Mouse (Mus musculus) kidney, postnatal 0 days (tissue): ENCODE data around the gene Olfr312. TPM values are rescaled to one million over a fixed set of nuclear protein-coding genes. Genes with fewer than 3 reads are reported as not detected.
"Not testable (repeated sequence)": the region's sequence is repeated elsewhere in the genome, so short reads cannot be mapped to it uniquely, and the experiment has no call there.

ENCODE experiments used
- ATAC-seq: fragments of 200-750 bp; cut with Nextera tagmentation; replicated peaks from 2 replicates; pipeline ENCODE4 v1.8.0; 2017; ENCODE audit warnings: low read depth, moderate number of reproducible peaks, moderate TSS enrichment, moderate library complexity; ENCODE audit not compliant: low FRiP score
- DNase-seq: peaks from one replicate; pipeline ENCODE4 v3.0.0-alpha.2; 2016; ENCODE audit warnings: low spot score
- H3K27ac ChIP-seq: fragments of 300-500 bp; sonication (generic); 2 replicates; pipeline ENCODE4 v1.5.1; 2014; ENCODE audit warnings: mild to moderate bottlenecking
- H3K27me3 ChIP-seq: fragments of 300-500 bp; sonication (generic); 2 replicates; pipeline ENCODE4 v1.6.1; 2014; ENCODE audit warnings: low read length, mixed read lengths; ENCODE audit not compliant: insufficient read depth
- H3K36me3 ChIP-seq: fragments of 300-500 bp; sonication (generic); 2 replicates; pipeline ENCODE4 v1.6.1; 2014; ENCODE audit warnings: low read length, mixed read lengths; ENCODE audit not compliant: insufficient read depth
- H3K4me1 ChIP-seq: fragments of 300-500 bp; sonication (generic); replicated peaks from 2 replicates; pipeline ENCODE4 v1.6.1; 2014; ENCODE audit warnings: antibody characterized with exemption, low read length, mixed read lengths; ENCODE audit not compliant: insufficient read depth
- H3K4me2 ChIP-seq: fragments of 300-500 bp; sonication (generic); 2 replicates; pipeline ENCODE4 v1.6.1; 2014; ENCODE audit warnings: mild to moderate bottlenecking, low read length, moderate library complexity, mixed read lengths
- H3K4me3 ChIP-seq: fragments of 300-500 bp; sonication (generic); replicated peaks from 2 replicates; pipeline ENCODE4 v1.5.1; 2014; ENCODE audit warnings: low read depth, low read length
- H3K9ac ChIP-seq: fragments of 300-500 bp; sonication (generic); 2 replicates; pipeline ENCODE4 v1.6.1; 2014; ENCODE audit warnings: low read depth, low read length
- H3K9me3 ChIP-seq: fragments of 300-500 bp; sonication (generic); replicated peaks from 2 replicates; pipeline ENCODE4 v1.6.1; 2016; ENCODE audit warnings: low read length, inconsistent platforms, mixed read lengths
- CTCF ChIP-seq: IDR thresholded peaks from 2 replicates; pipeline ENCODE4 v1.5.1; 2016; ENCODE audit warnings: antibody characterized with exemption, low read depth, mild to moderate bottlenecking, moderate library complexity
- WGBS: fragments of 180-500 bp; shearing (Covaris S2); extraction: QIAGEN DNeasy Blood & Tissue Kit; methylation state at CpG from one replicate; pipeline ENCODE4 v1.1.7; 2014; 5-methylcytosine and 5-hydroxymethylcytosine counted together
- polyA plus RNA-seq: library from polyadenylated mRNA; unstranded; fragments of >200 nt; fragmentation: Nextera tagmentation; extraction: Ambion mirVana; gene quantifications from 2 replicates; pipeline ENCODE4 v1.2.1, GENCODE M21; 2015

Gene Olfr312
- polyA plus RNA-seq, 1 experiment from 2014 or later: not detected

DNA sequence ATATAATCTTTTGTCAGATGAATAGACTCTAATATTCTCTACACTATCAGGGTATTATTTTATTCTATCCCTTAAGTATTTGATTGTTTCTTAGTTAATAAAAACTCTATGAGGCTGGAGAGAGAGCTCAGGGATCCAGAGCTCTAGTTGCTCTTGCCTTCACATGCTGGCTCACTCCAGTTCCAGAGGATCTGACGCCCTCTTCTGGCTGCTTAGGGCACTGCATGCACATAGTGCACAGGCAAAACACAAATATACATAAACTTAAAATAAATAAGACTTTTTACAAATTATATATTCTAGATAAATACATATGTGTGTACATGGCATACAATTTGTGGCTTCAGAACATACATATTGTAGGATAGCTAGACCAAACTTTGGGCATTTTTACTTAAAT, 17.0 kb upstream of the Olfr312 start:
- DNase-seq (no peak), ATAC-seq (no peak)
- Histone ChIP-seq H3K27ac (no peak overlapping the region), H3K9me3 (no peaks in the 10 kb centered on the region), H3K36me3 (no peaks in the 10 kb centered on the region), H3K4me2 (no peak overlapping the region), H3K27me3 (no peaks in the 10 kb centered on the region), H3K4me1 (no peaks in the 10 kb centered on the region), H3K9ac (no peak overlapping the region), H3K4me3 (no peak overlapping the region)
- WGBS: 0% methylated on average over 1 of the region's 1 CpGs
- peak; percentile 38 for TF ChIP-seq CTCF

DNA sequence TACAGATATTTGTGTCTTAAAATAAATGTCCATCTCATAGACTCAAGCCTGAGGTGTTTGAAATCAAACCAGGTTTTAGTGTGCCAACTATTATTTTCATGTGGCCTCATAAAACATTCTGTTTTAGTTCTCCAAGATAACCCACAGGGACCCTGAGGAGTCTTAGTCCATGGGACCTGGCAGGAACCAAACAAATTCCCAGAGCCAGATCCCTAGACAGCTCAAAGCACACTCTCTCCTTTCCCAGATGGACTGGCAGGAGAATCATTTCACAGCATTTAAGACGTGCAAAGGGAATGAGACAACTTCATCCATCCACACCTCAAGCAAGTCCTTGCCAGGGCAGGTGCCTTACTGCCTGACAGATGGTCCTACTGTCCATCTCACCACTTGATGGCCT, 14.3 kb upstream of the Olfr312 start, which contains the start of gene Olfr313:
Gene Olfr313, plus strand, starts transcription at position 301 of the 400 bp plus-strand sequence.
- H3K9ac ChIP-seq, DNase-seq, H3K27me3 ChIP-seq, H3K4me3 ChIP-seq, H3K27ac ChIP-seq, H3K9me3 ChIP-seq, H3K4me2 ChIP-seq, H3K4me1 ChIP-seq, ATAC-seq, H3K36me3 ChIP-seq: not testable (repeated sequence)
- WGBS: 60% methylated on average over 1 of the region's 1 CpGs

GRCm38 (mm10) chr11:58815676-58816075, 13.4 kb upstream of the Olfr312 start:
- H3K9ac ChIP-seq: no peak overlapping the region
- H3K4me3 ChIP-seq: no peak overlapping the region
- H3K4me1 ChIP-seq: no peaks in the 10 kb centered on the region
- no peak for DNase-seq
- no peak for TF ChIP-seq CTCF
- no peaks in the 10 kb centered on the region for H3K9me3 ChIP-seq
- H3K27me3 ChIP-seq: no peaks in the 10 kb centered on the region
- no peaks in the 10 kb centered on the region for H3K36me3 ChIP-seq
- 71% methylated on average over 1 of the region's 1 CpGs for WGBS
- H3K27ac ChIP-seq: no peak overlapping the region
- H3K4me2 ChIP-seq: no peak overlapping the region
- no peak for ATAC-seq

DNA sequence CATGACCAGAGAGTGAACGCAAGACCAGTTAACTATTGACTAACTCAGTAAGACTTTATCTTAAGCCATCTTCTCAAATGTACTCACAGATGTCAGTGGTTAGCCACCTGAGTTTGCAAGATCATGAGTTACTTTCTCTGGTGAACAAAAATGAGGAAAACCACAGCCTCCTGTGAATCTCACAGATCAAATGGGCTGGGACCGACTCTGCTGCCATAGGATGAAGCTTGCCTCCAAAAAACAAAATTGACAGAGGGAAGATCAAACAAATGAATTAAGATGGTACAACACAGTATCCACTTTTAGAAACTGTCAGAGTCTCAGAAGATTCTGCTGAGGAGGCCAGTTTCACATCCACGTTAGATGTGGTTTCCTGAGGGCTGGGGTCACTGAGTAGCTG, 727 bp downstream of the Olfr312 start:
- WGBS: 79% methylated on average over 3 of the region's 3 CpGs
- ATAC-seq (no peak), DNase-seq (no peak)
- H3K27ac ChIP-seq: no peak overlapping the region
- H3K4me1 ChIP-seq: no peaks in the 10 kb centered on the region
- no peaks in the 10 kb centered on the region for H3K27me3 ChIP-seq
- H3K4me3 ChIP-seq: no peak overlapping the region
- no peak for TF ChIP-seq CTCF
- no peak overlapping the region for H3K4me2 ChIP-seq
- no peaks in the 10 kb centered on the region for H3K36me3 ChIP-seq
- no peak overlapping the region for H3K9ac ChIP-seq
- H3K9me3 ChIP-seq: no peaks in the 10 kb centered on the region

DNA sequence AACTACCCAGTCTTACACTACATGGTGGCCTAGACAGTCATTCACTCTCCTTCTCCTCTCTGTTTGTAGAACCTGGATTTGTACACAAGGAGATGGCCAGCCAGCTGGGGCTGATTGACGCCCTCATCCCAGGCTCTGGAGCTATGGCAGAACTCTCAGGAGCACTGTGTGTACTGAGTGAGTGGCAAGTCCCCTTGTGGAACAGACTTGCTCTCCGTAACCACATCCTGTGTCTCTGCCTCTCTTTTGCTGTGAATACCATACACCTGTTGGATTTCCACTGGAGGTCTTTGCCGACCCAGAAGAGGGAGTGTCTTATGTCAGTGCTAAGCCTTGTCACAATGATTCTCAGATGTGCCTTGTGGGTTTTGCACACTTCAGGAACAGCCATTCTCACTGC, 3.5 kb downstream of the Olfr312 start:
- H3K4me1 ChIP-seq, H3K36me3 ChIP-seq, H3K27ac ChIP-seq, H3K4me3 ChIP-seq, H3K9me3 ChIP-seq, DNase-seq, H3K27me3 ChIP-seq, ATAC-seq, H3K4me2 ChIP-seq, H3K9ac ChIP-seq: not testable (repeated sequence)
- WGBS: 83% methylated on average over 3 of the region's 3 CpGs

DNA sequence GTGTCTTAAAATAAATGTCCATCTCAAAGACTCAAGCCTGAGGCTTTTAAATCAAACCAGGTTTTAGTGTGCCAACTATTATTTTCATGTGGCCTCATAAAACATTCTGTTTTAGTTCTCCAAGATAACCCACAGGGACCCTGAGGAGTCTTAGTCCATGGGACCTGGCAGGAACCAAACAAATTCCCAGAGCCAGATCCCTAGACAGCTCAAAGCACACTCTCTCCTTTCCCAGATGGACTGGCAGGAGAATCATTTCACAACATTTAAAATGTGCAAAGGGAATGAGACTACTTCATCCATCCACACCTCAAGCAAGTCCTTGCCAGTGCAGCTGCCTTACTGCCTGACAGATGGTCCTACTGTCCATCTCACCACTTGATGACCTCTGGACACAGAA, 9.9 kb downstream of the Olfr312 start, which contains the start of gene Olfr311:
Gene Olfr311, plus strand, starts transcription at position 301 of the 400 bp plus-strand sequence.
- H3K36me3 ChIP-seq, H3K4me1 ChIP-seq, H3K9ac ChIP-seq, ATAC-seq, H3K4me3 ChIP-seq, H3K9me3 ChIP-seq, H3K27me3 ChIP-seq, H3K27ac ChIP-seq, DNase-seq, H3K4me2 ChIP-seq: not testable (repeated sequence)

GRCm38 (mm10) chr11:58846919-58847461, 18.0 kb downstream of the Olfr312 start, which contains the start of gene Gm12258:
Gm12258 (plus strand) TSS chr11:58847158.
- no peaks in the 10 kb centered on the region for H3K9me3 ChIP-seq
- peak; percentile 97 for DNase-seq
- peak within 1 kb of the TSS; percentile 71 for H3K9ac ChIP-seq
- under 1% methylated on average over 24 of the region's 24 CpGs for WGBS
- peak within 1 kb of the TSS; percentile 40; the same call in 1 of the 2 replicates for H3K27ac ChIP-seq
- peak; percentile 100 for ATAC-seq
- H3K4me3 ChIP-seq: peak within 1 kb of the TSS; percentile 56
- TF ChIP-seq CTCF: no peak
- H3K4me1 ChIP-seq: no peaks in the 10 kb centered on the region
- H3K4me2 ChIP-seq: peak within 1 kb of the TSS; percentile 78
- no peaks in the 10 kb centered on the region for H3K27me3 ChIP-seq
- H3K36me3 ChIP-seq: peaks cover 16% of the 10 kb centered on the region; the same call in 1 of the 2 replicates
